Mouse (Mus musculus) spleen, adult 2 months (tissue): ENCODE measurements around the gene Trappc2l.

Experiments
- CTCF ChIP-seq: fragments of 200-500 bp; IDR thresholded peaks from 2 replicates; pipeline ENCODE4 v1.5.1; 2011; ENCODE audit warnings: mild to moderate bottlenecking, inconsistent platforms; ENCODE audit not compliant: insufficient read depth, insufficient read length, insufficient replicate concordance; ENCODE audit errors: extremely low read depth
- POLR2A ChIP-seq: fragments of 200-500 bp; IDR thresholded peaks from 2 replicates; pipeline ENCODE4 v1.6.1; 2011; ENCODE audit warnings: low read depth, low read length, inconsistent platforms

DNA sequence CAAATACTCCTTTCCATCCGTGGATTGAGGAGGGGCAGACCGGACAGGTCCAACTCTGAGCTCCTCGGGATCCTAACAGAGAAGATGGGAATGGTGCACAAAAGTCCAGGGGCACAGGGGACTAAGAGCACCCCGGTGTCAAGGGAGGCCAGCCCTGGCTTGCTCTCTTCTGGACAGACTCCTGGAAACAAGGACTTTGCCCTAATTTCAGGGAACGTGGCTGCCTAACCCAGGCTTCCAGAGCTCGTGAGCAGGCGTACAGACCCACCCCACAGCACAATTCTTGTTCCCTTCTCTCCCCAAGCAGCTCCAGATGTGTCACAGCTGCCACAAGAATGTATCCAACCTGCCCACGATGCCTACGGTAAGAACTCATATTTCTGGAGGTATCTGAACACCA lies 14.4 kb downstream of the Trappc2l start:
- no peak for TF ChIP-seq CTCF
- no peak for TF ChIP-seq POLR2A
